Mouse (Mus musculus): ENCODE measurements at regions not wholly inside any gene's neighbourhood (a gene's known extent, or its start where the extent isn't known, plus 50 kb on each side); places are given as distances from the start of the nearest gene placed in this dataset.

- Histone ChIP-seq H3K27ac (no peak overlapping the region), H3K4me2 (no peak overlapping the region), H3K36me3 (no peaks in the 10 kb centered on the region), H3K9me3 (no peaks in the 10 kb centered on the region), H3K9ac (no peak overlapping the region), H3K4me1 (no peaks in the 10 kb centered on the region), H3K4me3 (replicated peaks) (no peak overlapping the region), H3K27me3 (replicated peaks) (no peaks in the 10 kb centered on the region)
- 90% methylated on average over 13 of the region's 13 CpGs for WGBS
- no peak for ATAC-seq (ENCODE audit: insufficient read depth, low FRiP score, low read depth)
These were observed 457.1 kb downstream of the Tmem38b start for GRCm38 (mm10) chr4:54282934-54283333.

GRCm38 (mm10) chr4:54313804-54314203 is 488.0 kb downstream of the Tmem38b start:
- Histone ChIP-seq H3K9me3 (no peaks in the 10 kb centered on the region), H3K4me1 (no peaks in the 10 kb centered on the region), H3K27ac (no peak overlapping the region), H3K4me3 (replicated peaks) (no peak overlapping the region), H3K27me3 (replicated peaks) (no peaks in the 10 kb centered on the region), H3K36me3 (no peaks in the 10 kb centered on the region), H3K4me2 (no peak overlapping the region), H3K9ac (no peak overlapping the region)
- no peak for ATAC-seq (ENCODE audit: insufficient read depth, low FRiP score, low read depth)
- 72% methylated on average over 1 of the region's 1 CpGs for WGBS

GRCm38 (mm10) chr4:54324851-54325250 is 499.0 kb downstream of the Tmem38b start:
- Histone ChIP-seq H3K4me1 (no peaks in the 10 kb centered on the region), H3K36me3 (no peaks in the 10 kb centered on the region), H3K27ac (no peak overlapping the region), H3K27me3 (replicated peaks) (no peaks in the 10 kb centered on the region), H3K4me3 (replicated peaks) (no peak overlapping the region), H3K9me3 (no peaks in the 10 kb centered on the region), H3K4me2 (no peak overlapping the region), H3K9ac (no peak overlapping the region)
- 71% methylated on average over 5 of the region's 5 CpGs for WGBS
- no peak for ATAC-seq (ENCODE audit: insufficient read depth, low FRiP score, low read depth)

- 79% methylated on average over 5 of the region's 5 CpGs for WGBS
- Histone ChIP-seq H3K9me3 (no peaks in the 10 kb centered on the region), H3K36me3 (no peaks in the 10 kb centered on the region), H3K27ac (no peak overlapping the region), H3K9ac (no peak overlapping the region), H3K27me3 (replicated peaks) (no peaks in the 10 kb centered on the region), H3K4me1 (no peaks in the 10 kb centered on the region), H3K4me3 (replicated peaks) (no peak overlapping the region), H3K4me2 (no peak overlapping the region)
- no peak for ATAC-seq (ENCODE audit: insufficient read depth, low FRiP score, low read depth)
These were observed 502.4 kb downstream of the Tmem38b start for GRCm38 (mm10) chr4:54328273-54328672.

- WGBS: 79% methylated on average over 17 of the region's 17 CpGs
- Histone ChIP-seq H3K27me3 (replicated peaks) (no peaks in the 10 kb centered on the region), H3K9me3 (no peaks in the 10 kb centered on the region), H3K4me1 (no peaks in the 10 kb centered on the region), H3K4me3 (replicated peaks) (no peak overlapping the region), H3K9ac (no peak overlapping the region), H3K27ac (no peak overlapping the region), H3K4me2 (no peak overlapping the region), H3K36me3 (no peaks in the 10 kb centered on the region)
- ATAC-seq (ENCODE audit: insufficient read depth, low FRiP score, low read depth): no peak
These were observed 503.0 kb downstream of the Tmem38b start for GRCm38 (mm10) chr4:54328711-54329427.

- no peak overlapping the region for H3K4me2 ChIP-seq
- no peaks in the 10 kb centered on the region for H3K27me3 ChIP-seq (replicated peaks)
- H3K9ac ChIP-seq: no peak overlapping the region
- no peaks in the 10 kb centered on the region for H3K9me3 ChIP-seq
- no peaks in the 10 kb centered on the region for H3K36me3 ChIP-seq
- 91% methylated on average over 3 of the region's 3 CpGs for WGBS
- no peaks in the 10 kb centered on the region for H3K4me1 ChIP-seq
- H3K27ac ChIP-seq: no peak overlapping the region
- H3K4me3 ChIP-seq (replicated peaks): no peak overlapping the region
- no peak for ATAC-seq (ENCODE audit: insufficient read depth, low FRiP score, low read depth)
These were observed 504.8 kb downstream of the Tmem38b start for GRCm38 (mm10) chr4:54330686-54331085.

GRCm38 (mm10) chr4:54331588-54332211 is 505.9 kb downstream of the Tmem38b start:
- Histone ChIP-seq H3K36me3 (no peaks in the 10 kb centered on the region), H3K27ac (no peak overlapping the region), H3K9ac (no peak overlapping the region), H3K27me3 (replicated peaks) (no peaks in the 10 kb centered on the region), H3K4me3 (replicated peaks) (no peak overlapping the region), H3K4me1 (no peaks in the 10 kb centered on the region), H3K9me3 (no peaks in the 10 kb centered on the region), H3K4me2 (no peak overlapping the region)
- ATAC-seq (ENCODE audit: insufficient read depth, low FRiP score, low read depth): no peak
- WGBS: 35% methylated on average over 12 of the region's 12 CpGs

GRCm38 (mm10) chr4:54332261-54332660 is 506.4 kb downstream of the Tmem38b start:
- 80% methylated on average over 7 of the region's 7 CpGs for WGBS
- ATAC-seq (ENCODE audit: insufficient read depth, low FRiP score, low read depth): no peak
- Histone ChIP-seq H3K9me3 (no peaks in the 10 kb centered on the region), H3K4me1 (no peaks in the 10 kb centered on the region), H3K36me3 (no peaks in the 10 kb centered on the region), H3K4me3 (replicated peaks) (no peak overlapping the region), H3K27me3 (replicated peaks) (no peaks in the 10 kb centered on the region), H3K9ac (no peak overlapping the region), H3K27ac (no peak overlapping the region), H3K4me2 (no peak overlapping the region)

- Histone ChIP-seq H3K4me3 (replicated peaks) (no peak overlapping the region), H3K9ac (no peak overlapping the region), H3K27ac (no peak overlapping the region), H3K36me3 (no peaks in the 10 kb centered on the region), H3K4me2 (no peak overlapping the region), H3K27me3 (replicated peaks) (no peaks in the 10 kb centered on the region), H3K4me1 (no peaks in the 10 kb centered on the region), H3K9me3 (no peaks in the 10 kb centered on the region)
- whole genome bisulfite sequencing: 28% methylated on average over 1 of the region's 1 CpGs
- no peak for ATAC-seq (ENCODE audit: insufficient read depth, low FRiP score, low read depth)
These were observed 512.7 kb downstream of the Tmem38b start for GRCm38 (mm10) chr4:54338556-54338955.

- 75% methylated on average over 1 of the region's 1 CpGs for WGBS
- Histone ChIP-seq H3K27ac (no peak overlapping the region), H3K4me1 (no peaks in the 10 kb centered on the region), H3K4me2 (no peak overlapping the region), H3K27me3 (replicated peaks) (no peaks in the 10 kb centered on the region), H3K36me3 (no peaks in the 10 kb centered on the region), H3K9ac (no peak overlapping the region), H3K4me3 (replicated peaks) (no peak overlapping the region), H3K9me3 (no peaks in the 10 kb centered on the region)
- no peak for ATAC-seq (ENCODE audit: insufficient read depth, low FRiP score, low read depth)
These were observed 514.3 kb downstream of the Tmem38b start for GRCm38 (mm10) chr4:54340106-54340505.

GRCm38 (mm10) chr4:54353657-54354390 is 528.0 kb downstream of the Tmem38b start:
- Histone ChIP-seq H3K4me3 (replicated peaks) (no peak overlapping the region), H3K4me1 (no peaks in the 10 kb centered on the region), H3K9ac (no peak overlapping the region), H3K9me3 (no peaks in the 10 kb centered on the region), H3K27me3 (replicated peaks) (no peaks in the 10 kb centered on the region), H3K27ac (no peak overlapping the region), H3K4me2 (no peak overlapping the region), H3K36me3 (no peaks in the 10 kb centered on the region)
- 71% methylated on average over 8 of the region's 8 CpGs for whole genome bisulfite sequencing
- no peak for ATAC-seq (ENCODE audit: insufficient read depth, low FRiP score, low read depth)

GRCm38 (mm10) chr4:54354391-54354726 is 528.5 kb downstream of the Tmem38b start:
- H3K4me2 ChIP-seq: no peak overlapping the region
- H3K9ac ChIP-seq: no peak overlapping the region
- no peak overlapping the region for H3K4me3 ChIP-seq (replicated peaks)
- H3K4me1 ChIP-seq: no peaks in the 10 kb centered on the region
- WGBS: 69% methylated on average over 4 of the region's 4 CpGs
- no peaks in the 10 kb centered on the region for H3K27me3 ChIP-seq (replicated peaks)
- no peaks in the 10 kb centered on the region for H3K9me3 ChIP-seq
- H3K36me3 ChIP-seq: no peaks in the 10 kb centered on the region
- ATAC-seq (ENCODE audit: insufficient read depth, low FRiP score, low read depth): no peak
- no peak overlapping the region for H3K27ac ChIP-seq
